Comparison of ENCODE assay signal across 10 mouse cellular contexts in the genomic region with DNA sequence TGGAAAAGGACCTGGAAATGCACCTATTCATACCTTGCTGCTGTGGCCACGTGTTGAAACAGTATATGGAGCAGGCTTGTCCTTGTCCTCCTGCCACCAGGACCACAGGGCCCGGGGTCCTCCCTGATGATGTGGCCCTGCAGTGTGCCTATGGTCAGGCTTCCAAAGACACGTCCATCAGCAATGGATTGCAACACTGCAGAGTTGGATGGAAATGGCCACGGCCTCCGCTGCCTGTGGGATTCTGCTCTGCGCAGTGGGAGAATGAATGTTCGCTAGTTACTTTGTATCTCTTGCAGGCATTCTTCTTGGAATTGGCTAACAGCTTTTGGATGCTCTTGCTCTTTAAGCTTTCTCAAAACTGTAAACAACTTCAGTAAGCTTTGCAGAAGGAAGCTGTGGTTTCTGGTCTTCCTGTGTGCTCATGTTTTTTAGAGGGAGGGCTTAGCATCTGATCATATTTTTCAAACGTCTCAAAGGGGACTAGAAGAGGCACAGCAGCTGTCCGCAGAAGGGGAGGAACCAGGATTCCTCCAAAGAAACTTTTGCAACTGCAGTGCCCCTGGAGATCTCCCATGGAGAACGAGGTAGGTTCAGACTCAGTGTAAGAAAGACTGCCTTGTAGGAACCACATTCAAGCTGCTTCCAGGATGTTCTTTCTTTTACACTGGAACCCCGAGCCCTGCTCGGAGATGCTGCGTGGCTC. TPM values are rescaled to one million over a fixed set of nuclear protein-coding genes. Genes with fewer than 3 reads are reported as not detected.
DNase-seq lines count a peak whose midpoint lies in the region; ATAC-seq and TF ChIP-seq lines count a peak whose summit lies in the region.
"Had no signal": no experiment of that assay in that cellular context is flagged by ENCODE, and none has a peak within 500 bp of the region (broad histone marks: within the 10 kb centered on the region; RNA-seq: fewer than 3 reads in every experiment).

No protein-coding gene starts in this region.

- H3K79me2 ChIP-seq in heart, adult 2 months (replicated peaks; ENCODE audit: control insufficient read depth, insufficient read depth, low read length), result peaks cover 6% of the 10 kb centered on the region

- no peak for ATAC-seq in liver, embryonic 11.5 days (replicated peaks; ENCODE audit: low FRiP score)
- no peak for ATAC-seq in stomach, embryonic 14.5 days (ENCODE audit: insufficient number of reproducible peaks, insufficient read depth, low FRiP score, low read depth)
- ATAC-seq: forebrain, embryonic 13.5 days; midbrain, embryonic 15.5 days had no signal

- intact Hi-C loops in heart, adult 2 months (cut with DNase I), result no loop called here
- intact Hi-C loops in left cerebral cortex, postnatal 25 days (cut with DNase I), result no loop called here

- peaks cover 7% of the 10 kb centered on the region for H3K4me1 ChIP-seq in heart, adult 2 months (ENCODE audit: control insufficient read depth, insufficient read depth, low read length)
- H3K4me1 ChIP-seq in heart, embryonic 10.5 days, result peaks cover 20% of the 10 kb centered on the region
- no peaks in the 10 kb centered on the region; the same call in 1 of the 2 replicates for H3K4me1 ChIP-seq in liver, embryonic 11.5 days (replicated peaks; ENCODE audit: control insufficient read depth, insufficient read depth, low read length)
- H3K4me1 ChIP-seq in stomach, embryonic 14.5 days (ENCODE audit: control insufficient read depth, insufficient read depth, low read length), result 0 out of 2 replicates have a peak, but pooled peaks cover 2% of the 10 kb centered on the region
- H3K4me1 ChIP-seq: forebrain, embryonic 13.5 days; midbrain, embryonic 15.5 days had no signal

- 62% methylated on average over 13 of the region's 13 CpGs for WGBS in heart, adult 2 months
- WGBS in heart, embryonic 10.5 days, result 90% methylated on average over 13 of the region's 13 CpGs
- WGBS in liver, embryonic 11.5 days, result 49% methylated on average over 13 of the region's 13 CpGs
- 79% methylated on average over 13 of the region's 13 CpGs for whole genome bisulfite sequencing in stomach, embryonic 14.5 days

- TF ChIP-seq CTCF in heart, adult 2 months (IDR thresholded peaks at IDR 0.05), result no peak

- no peak for TF ChIP-seq EP300 in heart, adult 2 months (IDR thresholded peaks at IDR 0.05; ENCODE audit: insufficient read depth, low read depth, low read length)

- DNase-seq in heart, adult 2 months, result peak; percentile 61 to 62
- DNase-seq in heart, embryonic 10.5 days (ENCODE audit: low spot score), result no peak
- peak; percentile 68 for DNase-seq in MEL-GATA-1-ER (ENCODE audit: extremely low read depth, low read depth)
- no peak for DNase-seq in liver, embryonic 11.5 days (ENCODE audit: low spot score)
- DNase-seq in left cerebral cortex, postnatal 25 days (ENCODE audit: low spot score in 2 of 2), result no peak
- DNase-seq in frontal cortex, postnatal 14 days (ENCODE audit: low spot score in 2 of 2), result no peak
- DNase-seq in frontal cortex, postnatal 10 days (ENCODE audit: low spot score in 2 of 2), result no peak

- no peaks in the 10 kb centered on the region for H3K27me3 ChIP-seq in heart, adult 2 months (ENCODE audit: control insufficient read depth, insufficient read depth, low read length)
- H3K27me3 ChIP-seq in heart, embryonic 10.5 days (ENCODE audit: insufficient read depth, poor library complexity, severe bottlenecking), result no peaks in the 10 kb centered on the region
- H3K27me3 ChIP-seq in liver, embryonic 11.5 days (replicated peaks; ENCODE audit: control insufficient read depth, insufficient read depth, low read length), result no peaks in the 10 kb centered on the region
- no peaks in the 10 kb centered on the region for H3K27me3 ChIP-seq in stomach, embryonic 14.5 days (ENCODE audit: control insufficient read depth, insufficient read depth, low read length)
- H3K27me3 ChIP-seq: forebrain, embryonic 13.5 days; midbrain, embryonic 15.5 days had no signal

- H3K4me2 ChIP-seq in liver, embryonic 11.5 days, result peak overlapping the region; percentile 30; the same call in 1 of the 2 replicates
- H3K4me2 ChIP-seq in stomach, embryonic 14.5 days (replicated peaks; ENCODE audit: low read depth, low read length), result no peak overlapping the region
- H3K4me2 ChIP-seq: forebrain, embryonic 13.5 days; midbrain, embryonic 15.5 days had no signal

- peaks cover 4% of the 10 kb centered on the region; the same call in 1 of the 2 replicates for H3K36me3 ChIP-seq in heart, adult 2 months (ENCODE audit: control insufficient read depth, insufficient read depth, low read length)
- peaks cover 32% of the 10 kb centered on the region for H3K36me3 ChIP-seq in heart, embryonic 10.5 days
- H3K36me3 ChIP-seq in liver, embryonic 11.5 days (ENCODE audit: control insufficient read depth, insufficient read depth, low read length), result peaks cover 8% of the 10 kb centered on the region
- no peaks in the 10 kb centered on the region for H3K36me3 ChIP-seq in stomach, embryonic 14.5 days (ENCODE audit: control insufficient read depth, insufficient read depth, low read length)

- 0 out of 2 replicates have a peak overlapping the region, but pooled peaks have one; percentile 16 for H3K9ac ChIP-seq in heart, adult 2 months (ENCODE audit: low read depth, low read length)
- no peak overlapping the region for H3K9ac ChIP-seq in liver, embryonic 11.5 days (ENCODE audit: low read depth, low read length)
- no peak overlapping the region for H3K9ac ChIP-seq in stomach, embryonic 14.5 days (replicated peaks; ENCODE audit: low read depth, low read length)
- H3K9ac ChIP-seq: forebrain, embryonic 13.5 days; midbrain, embryonic 15.5 days had no signal

- H3K9me3 ChIP-seq in heart, embryonic 10.5 days, result no peaks in the 10 kb centered on the region
- no peaks in the 10 kb centered on the region for H3K9me3 ChIP-seq in liver, embryonic 11.5 days (ENCODE audit: control insufficient read depth, low read length)
- no peaks in the 10 kb centered on the region for H3K9me3 ChIP-seq in stomach, embryonic 14.5 days (ENCODE audit: control insufficient read depth, low read depth, low read length)
- H3K9me3 ChIP-seq: forebrain, embryonic 13.5 days; midbrain, embryonic 15.5 days had no signal

- peak overlapping the region; percentile 50 for H3K27ac ChIP-seq in heart, adult 2 months
- no peak overlapping the region for H3K27ac ChIP-seq in heart, embryonic 10.5 days
- no peak overlapping the region; the same call in 1 of the 2 replicates for H3K27ac ChIP-seq in liver, embryonic 11.5 days (ENCODE audit: low read depth, low read length)
- peak overlapping the region; percentile 48 for H3K27ac ChIP-seq in stomach, embryonic 14.5 days (ENCODE audit: low read length)
- H3K27ac ChIP-seq: forebrain, embryonic 13.5 days; midbrain, embryonic 15.5 days had no signal

- TF ChIP-seq POLR2A in heart, adult 2 months (IDR thresholded peaks at IDR 0.05; ENCODE audit: insufficient read depth, low read depth, low read length), result peak; percentile 50; the same call in 1 of the 2 replicates

- no peak overlapping the region for H3K4me3 ChIP-seq in heart, adult 2 months
- H3K4me3 ChIP-seq in heart, embryonic 10.5 days, result no peak overlapping the region
- H3K4me3 ChIP-seq in liver, embryonic 11.5 days (ENCODE audit: low read depth, low read length), result no peak overlapping the region
- H3K4me3 ChIP-seq in stomach, embryonic 14.5 days (ENCODE audit: low read depth, low read length), result no peak overlapping the region
- H3K4me3 ChIP-seq: forebrain, embryonic 13.5 days; midbrain, embryonic 15.5 days had no signal

RNA-seq across cellular contexts. Expression of a gene that starts 14.1 kb away (rescaled TPM):
- 10 to 100 TPM; 25.6 to 28.5 TPM for total RNA-seq in heart, adult 2 months (2021)
- 47.8 and 54.1 TPM in 2 replicates for polyA plus RNA-seq in heart, adult 2 months (2012; rRNA removed)
- polyA plus RNA-seq in heart, embryonic 10.5 days (2016; fragmentation: Nextera tagmentation; extraction: Ambion mirVana), result 86.1 and 108 TPM in 2 replicates
- 74.5 and 82.1 TPM in 2 replicates for polyA plus RNA-seq in liver, embryonic 11.5 days (2014; fragmentation: Nextera tagmentation; extraction: Ambion mirVana)
- polyA plus RNA-seq in stomach, embryonic 14.5 days (2014; fragmentation: Nextera tagmentation; extraction: Ambion mirVana), result 82.8 and 86.2 TPM in 2 replicates
- 10 to 100 TPM; 57.6 to 63.5 TPM for total RNA-seq in left cerebral cortex, postnatal 25 days (2021)

RNA-seq across cellular contexts. Expression of a gene that starts 40.0 kb away (rescaled TPM):
- 1 to 10 TPM; 1.4 TPM for total RNA-seq in heart, adult 2 months (2021)
- polyA plus RNA-seq in heart, adult 2 months (2012; rRNA removed), result 4.1 and 7.2 TPM in 2 replicates
- 0.69 and 1.6 TPM in 2 replicates for polyA plus RNA-seq in heart, embryonic 10.5 days (2016; fragmentation: Nextera tagmentation; extraction: Ambion mirVana)
- 5.6 and 6.0 TPM in 2 replicates for polyA plus RNA-seq in liver, embryonic 11.5 days (2014; fragmentation: Nextera tagmentation; extraction: Ambion mirVana)
- 1.1 and 1.3 TPM in 2 replicates for polyA plus RNA-seq in stomach, embryonic 14.5 days (2014; fragmentation: Nextera tagmentation; extraction: Ambion mirVana)
- 1 to 10 TPM in 1 of 2 experiments, under 1 TPM in 1; 0.32 to 1.3 TPM for total RNA-seq in left cerebral cortex, postnatal 25 days (2021)

RNA-seq across cellular contexts. Expression of a gene that starts 45.0 kb away (rescaled TPM):
- total RNA-seq in heart, adult 2 months (2021), result under 1 TPM; 0.23 to 0.52 TPM
- polyA plus RNA-seq in heart, adult 2 months (2012; rRNA removed), result 0.67 and 1.4 TPM in 2 replicates
- 2.4 and 2.9 TPM in 2 replicates for polyA plus RNA-seq in heart, embryonic 10.5 days (2016; fragmentation: Nextera tagmentation; extraction: Ambion mirVana)
- 2.9 and 3.6 TPM in 2 replicates for polyA plus RNA-seq in liver, embryonic 11.5 days (2014; fragmentation: Nextera tagmentation; extraction: Ambion mirVana)
- polyA plus RNA-seq in stomach, embryonic 14.5 days (2014; fragmentation: Nextera tagmentation; extraction: Ambion mirVana), result 6.1 and 9.2 TPM in 2 replicates
- 10 to 100 TPM; 42.4 to 46.6 TPM for total RNA-seq in left cerebral cortex, postnatal 25 days (2021)

Comparison
In these comparisons a context has a peak if more than half of its experiments do, and no peak if none do; other contexts are left out.
1. DNase-seq: peak in heart, adult 2 months (2 of 2) and MEL-GATA-1-ER (single experiment); none in heart, embryonic 10.5 days (single experiment), liver, embryonic 11.5 days (single experiment), left cerebral cortex, postnatal 25 days (0 of 2), frontal cortex, postnatal 14 days (0 of 2) and frontal cortex, postnatal 10 days (0 of 2).
2. H3K27ac ChIP-seq: peak in heart, adult 2 months (single experiment) and stomach, embryonic 14.5 days (single experiment); none in heart, embryonic 10.5 days (single experiment) and liver, embryonic 11.5 days (single experiment).